Mouse (Mus musculus): ENCODE results near the gene Shank1. TPM values are rescaled to one million over a fixed set of nuclear protein-coding genes. Genes with fewer than 3 reads are reported as not detected.

The Shank1 gene
- total and polyA plus RNA-seq, 3 experiments: 0.12 to 3.9 TPM; not detected in 1

- no peak; the same call in 1 of the 2 replicates for TF ChIP-seq POLR2AphosphoS2 (IDR thresholded peaks at IDR 0.05; ENCODE audit: low read length)
- no peak for TF ChIP-seq GATA1 (IDR thresholded peaks at IDR 0.05; ENCODE audit: low read depth, low read length)
- no peak for TF ChIP-seq USF1 (IDR thresholded peaks at IDR 0.05; ENCODE audit: low read depth, low read length)
- TF ChIP-seq TAL1 (IDR thresholded peaks at IDR 0.05; ENCODE audit: low read length): no peak
- TF ChIP-seq MAFK (IDR thresholded peaks at IDR 0.05; ENCODE audit: borderline replicate concordance, low read depth, low read length): no peak
- no peaks in the 10 kb centered on the region for H3K27me3 ChIP-seq (ENCODE audit: control insufficient read depth in 1 of 2, insufficient read depth in 2 of 2, low read length in 2 of 2)
- 0 out of 4 replicates have a peak, but pooled peaks cover 0 to 2% of the 10 kb centered on the region in 2 experiments for H3K36me3 ChIP-seq (ENCODE audit: control insufficient read depth in 1 of 2, insufficient read depth in 2 of 2, low read length in 2 of 2)
- peaks cover 0 to 3% of the 10 kb centered on the region in 2 experiments; a peak in 1 of 4 replicates for H3K4me1 ChIP-seq (ENCODE audit: control insufficient read depth in 1 of 2, insufficient read depth in 2 of 2, low read length in 2 of 2)
- H3K4me3 ChIP-seq (ENCODE audit: control insufficient read depth in 1 of 2, insufficient read depth in 1 of 2, low read depth in 2 of 2, low read length in 2 of 2): no peak overlapping the region
- H3K79me2 ChIP-seq (ENCODE audit: control insufficient read depth, insufficient read depth, low read length, poor library complexity): no peaks in the 10 kb centered on the region
- DNase-seq (ENCODE audit: low read depth, low spot score): no peak
- no peak overlapping the region for H3K27ac ChIP-seq (ENCODE audit: control insufficient read depth, low read depth, low read length)
- no peaks in the 10 kb centered on the region for H3K9me3 ChIP-seq (replicated peaks; ENCODE audit: insufficient read depth, low read length)
- no peak overlapping the region for H3K9ac ChIP-seq (ENCODE audit: control insufficient read depth, low read depth, low read length, poor library complexity, severe bottlenecking)
These were observed 43.7 kb downstream of the Shank1 start for GRCm38 (mm10) chr7:44353601-44354340.

GRCm38 (mm10) chr7:44355411-44355810 is 45.4 kb downstream of the Shank1 start:
- H3K4me3 ChIP-seq (ENCODE audit: control insufficient read depth in 1 of 2, insufficient read depth in 1 of 2, low read depth in 2 of 2, low read length in 2 of 2): no peak overlapping the region
- H3K9ac ChIP-seq (ENCODE audit: control insufficient read depth, low read depth, low read length, poor library complexity, severe bottlenecking): no peak overlapping the region
- H3K4me1 ChIP-seq (ENCODE audit: control insufficient read depth in 1 of 2, insufficient read depth in 2 of 2, low read length in 2 of 2): peaks cover 0 to 6% of the 10 kb centered on the region in 2 experiments; a peak in 1 of 4 replicates
- H3K27me3 ChIP-seq (ENCODE audit: control insufficient read depth in 1 of 2, insufficient read depth in 2 of 2, low read length in 2 of 2): no peaks in the 10 kb centered on the region
- TF ChIP-seq TBP (IDR thresholded peaks at IDR 0.05; ENCODE audit: low read depth, low read length) (no peak), BHLHE40 (IDR thresholded peaks at IDR 0.05; ENCODE audit: borderline replicate concordance, low read depth, low read length) (no peak), NELFE (IDR thresholded peaks at IDR 0.05; ENCODE audit: low read depth, low read length) (no peak), MEF2A (IDR thresholded peaks at IDR 0.05; ENCODE audit: extremely low read depth, insufficient replicate concordance, low read depth, low read length, poor library complexity, severe bottlenecking) (no peak), TAL1 (IDR thresholded peaks at IDR 0.05; ENCODE audit: low read length) (no peak), KAT2A (conservative IDR thresholded peaks at IDR 0.05; ENCODE audit: low read depth, low read length) (no peak), ZKSCAN1 (IDR thresholded peaks at IDR 0.05; ENCODE audit: low read depth, low read length) (no peak), RCOR1 (IDR thresholded peaks at IDR 0.05; ENCODE audit: low read depth, low read length) (no peak), NRF1 (IDR thresholded peaks at IDR 0.05; ENCODE audit: insufficient read depth, low read depth, low read length, poor library complexity, severe bottlenecking) (no peak), MAX (IDR thresholded peaks at IDR 0.05; ENCODE audit: low read length) (no peak)
- H3K36me3 ChIP-seq (ENCODE audit: control insufficient read depth in 1 of 2, insufficient read depth in 2 of 2, low read length in 2 of 2): peaks cover 0 to 2% of the 10 kb centered on the region in 2 experiments; a peak in 1 of 4 replicates
- H3K79me2 ChIP-seq (ENCODE audit: control insufficient read depth, insufficient read depth, low read length, poor library complexity): no peaks in the 10 kb centered on the region
- no peak for DNase-seq (ENCODE audit: low read depth, low spot score)
- H3K9me3 ChIP-seq (replicated peaks; ENCODE audit: insufficient read depth, low read length): no peaks in the 10 kb centered on the region
- H3K27ac ChIP-seq (ENCODE audit: control insufficient read depth, low read depth, low read length): no peak overlapping the region
